Mouse (Mus musculus) yolk sac, embryonic 10.5 days (tissue): Measurements from ENCODE around the gene Sulf2.

Experiments used
- DNase-seq: peaks from one replicate; pipeline ENCODE4 v3.0.0-alpha.2; 2017; ENCODE audit warnings: low spot score

Gene Sulf2

GRCm38 (mm10) chr2:166051421-166051820 is 104.0 kb downstream of the Sulf2 start:
- no peak for DNase-seq

GRCm38 (mm10) chr2:166048852-166049251 is 106.6 kb downstream of the Sulf2 start:
- no peak for DNase-seq

GRCm38 (mm10) chr2:166047931-166048330 is 107.5 kb downstream of the Sulf2 start:
- no peak for DNase-seq

- DNase-seq: no peak
Observed at GRCm38 (mm10) chr2:166045549-166046501, 109.6 kb downstream of the Sulf2 start.

- no peak for DNase-seq
Observed at GRCm38 (mm10) chr2:166045006-166045405, 110.5 kb downstream of the Sulf2 start.

- no peak for DNase-seq
Observed at GRCm38 (mm10) chr2:166042542-166042941, 112.9 kb downstream of the Sulf2 start.

GRCm38 (mm10) chr2:166039681-166040080 is 115.8 kb downstream of the Sulf2 start:
- no peak for DNase-seq

- peak; percentile 34 for DNase-seq
Observed at GRCm38 (mm10) chr2:166035725-166036124, 119.7 kb downstream of the Sulf2 start.

GRCm38 (mm10) chr2:166034967-166035490 is 120.4 kb downstream of the Sulf2 start:
- DNase-seq: no peak

GRCm38 (mm10) chr2:166032628-166033027 is 122.8 kb downstream of the Sulf2 start:
- no peak for DNase-seq

GRCm38 (mm10) chr2:166031120-166031929 is 124.1 kb downstream of the Sulf2 start:
- peak; percentile 91 for DNase-seq

GRCm38 (mm10) chr2:166030256-166030995 is 125.0 kb downstream of the Sulf2 start:
- peak; percentile 25 for DNase-seq

GRCm38 (mm10) chr2:166029232-166029631 is 126.2 kb downstream of the Sulf2 start:
- DNase-seq: no peak

GRCm38 (mm10) chr2:166027834-166028233 is 127.6 kb downstream of the Sulf2 start:
- no peak for DNase-seq

- DNase-seq: no peak
Observed at GRCm38 (mm10) chr2:166025943-166026342, 129.5 kb downstream of the Sulf2 start.

GRCm38 (mm10) chr2:166024621-166025020 is 130.8 kb downstream of the Sulf2 start:
- DNase-seq: no peak

- no peak for DNase-seq
Observed at GRCm38 (mm10) chr2:166024079-166024478, 131.4 kb downstream of the Sulf2 start.
